Mouse (Mus musculus) testis, adult 2 months (tissue): ENCODE measurements around the gene Got1.

ENCODE experiments used
- CTCF ChIP-seq: fragments of 200-500 bp; IDR thresholded peaks from 2 replicates; pipeline ENCODE4 v1.5.1; 2012; ENCODE audit warnings: low read depth, mild to moderate bottlenecking, inconsistent platforms, low read length, moderate library complexity; ENCODE audit not compliant: control insufficient read depth, insufficient read depth, insufficient replicate concordance
- POLR2A ChIP-seq: fragments of 200-500 bp; IDR thresholded peaks from 2 replicates; pipeline ENCODE4 v1.6.1; 2012; ENCODE audit warnings: low read depth, mild to moderate bottlenecking, inconsistent platforms, low read length, moderate library complexity; ENCODE audit not compliant: control insufficient read depth

GRCm38 (mm10) chr19:43513874-43514273, 10.5 kb downstream of the Got1 start:
- TF ChIP-seq CTCF (no peak), POLR2A (no peak)
